Mouse (Mus musculus): ENCODE measurements around the gene Armc10.

DNA sequence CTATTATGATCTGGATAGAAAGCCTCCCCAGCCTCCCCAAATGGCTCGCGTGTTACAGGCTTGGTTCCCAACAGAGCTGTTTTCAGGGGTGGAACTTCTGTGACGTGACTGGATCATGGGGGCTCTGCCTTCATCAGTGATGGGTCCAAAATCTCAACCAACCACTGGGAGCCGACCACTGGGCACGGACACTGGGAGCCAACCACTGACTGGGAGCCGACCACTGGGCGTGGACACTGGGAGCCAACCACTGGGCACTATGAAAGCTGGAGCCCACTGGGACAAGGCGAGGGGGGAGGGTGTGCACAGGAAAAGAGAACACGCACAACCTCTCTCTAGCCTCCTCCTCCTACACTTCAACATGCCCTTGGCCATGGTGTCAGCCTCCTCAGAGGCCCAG lies 38.2 kb downstream of the Armc10 start:
- TF ChIP-seq CTCF (IDR thresholded peaks at IDR 0.05; ENCODE audit: borderline replicate concordance, extremely low read depth, insufficient read depth, insufficient read length), result no peak
- no peak for TF ChIP-seq POLR2A (IDR thresholded peaks at IDR 0.05; ENCODE audit: borderline replicate concordance, extremely low read depth, insufficient read depth, insufficient read length, poor library complexity, severe bottlenecking)
